Mouse (Mus musculus): ENCODE results near the gene Ngdn.
"Not testable (repeated sequence)": the region's sequence is repeated elsewhere in the genome, so short reads cannot be mapped to it uniquely, and the experiment has no call there.

Gene Ngdn

GRCm38 (mm10) chr14:55032695-55033225 is 17.5 kb downstream of the Ngdn start:
- no peak for DNase-seq

- DNase-seq: not testable (repeated sequence)
Observed at GRCm38 (mm10) chr14:55043694-55044093, 28.4 kb downstream of the Ngdn start.

GRCm38 (mm10) chr14:55047971-55048531 is 32.8 kb downstream of the Ngdn start:
- DNase-seq: no peak

GRCm38 (mm10) chr14:55052496-55052895 is 37.2 kb downstream of the Ngdn start:
- peak; percentile 19 for DNase-seq

GRCm38 (mm10) chr14:55053050-55053449 is 37.8 kb downstream of the Ngdn start:
- DNase-seq: no peak

GRCm38 (mm10) chr14:55053708-55054190 is 38.5 kb downstream of the Ngdn start:
- peak; percentile 47 for DNase-seq

GRCm38 (mm10) chr14:55054191-55054749 is 39.0 kb downstream of the Ngdn start:
- no peak for DNase-seq

- DNase-seq: peak; percentile 42
Observed at GRCm38 (mm10) chr14:55055167-55055834, 40.0 kb downstream of the Ngdn start.

- no peak for DNase-seq
Observed at GRCm38 (mm10) chr14:55059009-55059408, 43.8 kb downstream of the Ngdn start.

GRCm38 (mm10) chr14:55059931-55060330 is 44.7 kb downstream of the Ngdn start:
- DNase-seq: peak; percentile 41

GRCm38 (mm10) chr14:55061845-55062244 is 46.6 kb downstream of the Ngdn start:
- no peak for DNase-seq

GRCm38 (mm10) chr14:55062626-55063025 is 47.4 kb downstream of the Ngdn start:
- DNase-seq: no peak

- DNase-seq: no peak
Observed at GRCm38 (mm10) chr14:55063117-55063516, 47.9 kb downstream of the Ngdn start.

- DNase-seq: no peak
Observed at GRCm38 (mm10) chr14:55063581-55064381, 48.5 kb downstream of the Ngdn start.

GRCm38 (mm10) chr14:55064481-55065370 is 49.5 kb downstream of the Ngdn start:
- DNase-seq: no peak

- DNase-seq: no peak
Observed at GRCm38 (mm10) chr14:55065391-55065790, 50.1 kb downstream of the Ngdn start.

- DNase-seq: no peak
Observed at GRCm38 (mm10) chr14:55066042-55066441, 50.8 kb downstream of the Ngdn start.

- no peak for DNase-seq
Observed at GRCm38 (mm10) chr14:55071756-55072155, 56.5 kb downstream of the Ngdn start.

Measured in kidney, adult 18-20 months (tissue).